Mouse (Mus musculus) kidney, postnatal 0 days (tissue): Measurements from ENCODE around the gene Olfr1180. TPM values are rescaled to one million over a fixed set of nuclear protein-coding genes. Genes with fewer than 3 reads are reported as not detected.
"Not testable (repeated sequence)": the region's sequence is repeated elsewhere in the genome, so short reads cannot be mapped to it uniquely, and the experiment has no call there.

Experiments used
- ATAC-seq: fragments of 200-750 bp; cut with Nextera tagmentation; replicated peaks from 2 replicates; pipeline ENCODE4 v1.8.0; 2017; ENCODE audit warnings: low read depth, moderate number of reproducible peaks, moderate TSS enrichment, moderate library complexity; ENCODE audit not compliant: low FRiP score
- DNase-seq: peaks from one replicate; pipeline ENCODE4 v3.0.0-alpha.2; 2016; ENCODE audit warnings: low spot score
- H3K27ac ChIP-seq: fragments of 300-500 bp; sonication (generic); 2 replicates; pipeline ENCODE4 v1.5.1; 2014; ENCODE audit warnings: mild to moderate bottlenecking
- H3K27me3 ChIP-seq: fragments of 300-500 bp; sonication (generic); 2 replicates; pipeline ENCODE4 v1.6.1; 2014; ENCODE audit warnings: low read length, mixed read lengths; ENCODE audit not compliant: insufficient read depth
- H3K36me3 ChIP-seq: fragments of 300-500 bp; sonication (generic); 2 replicates; pipeline ENCODE4 v1.6.1; 2014; ENCODE audit warnings: low read length, mixed read lengths; ENCODE audit not compliant: insufficient read depth
- H3K4me1 ChIP-seq: fragments of 300-500 bp; sonication (generic); replicated peaks from 2 replicates; pipeline ENCODE4 v1.6.1; 2014; ENCODE audit warnings: antibody characterized with exemption, low read length, mixed read lengths; ENCODE audit not compliant: insufficient read depth
- H3K4me2 ChIP-seq: fragments of 300-500 bp; sonication (generic); 2 replicates; pipeline ENCODE4 v1.6.1; 2014; ENCODE audit warnings: mild to moderate bottlenecking, low read length, moderate library complexity, mixed read lengths
- H3K4me3 ChIP-seq: fragments of 300-500 bp; sonication (generic); replicated peaks from 2 replicates; pipeline ENCODE4 v1.5.1; 2014; ENCODE audit warnings: low read depth, low read length
- H3K9ac ChIP-seq: fragments of 300-500 bp; sonication (generic); 2 replicates; pipeline ENCODE4 v1.6.1; 2014; ENCODE audit warnings: low read depth, low read length
- H3K9me3 ChIP-seq: fragments of 300-500 bp; sonication (generic); replicated peaks from 2 replicates; pipeline ENCODE4 v1.6.1; 2016; ENCODE audit warnings: low read length, inconsistent platforms, mixed read lengths
- CTCF ChIP-seq: IDR thresholded peaks from 2 replicates; pipeline ENCODE4 v1.5.1; 2016; ENCODE audit warnings: antibody characterized with exemption, low read depth, mild to moderate bottlenecking, moderate library complexity
- WGBS: fragments of 180-500 bp; shearing (Covaris S2); extraction: QIAGEN DNeasy Blood & Tissue Kit; methylation state at CpG from one replicate; pipeline ENCODE4 v1.1.7; 2014; 5-methylcytosine and 5-hydroxymethylcytosine counted together
- polyA plus RNA-seq: library from polyadenylated mRNA; unstranded; fragments of >200 nt; fragmentation: Nextera tagmentation; extraction: Ambion mirVana; gene quantifications from 2 replicates; pipeline ENCODE4 v1.2.1, GENCODE M21; 2015

Olfr1180 gene
- not detected in 2 replicates for polyA plus RNA-seq

DNA sequence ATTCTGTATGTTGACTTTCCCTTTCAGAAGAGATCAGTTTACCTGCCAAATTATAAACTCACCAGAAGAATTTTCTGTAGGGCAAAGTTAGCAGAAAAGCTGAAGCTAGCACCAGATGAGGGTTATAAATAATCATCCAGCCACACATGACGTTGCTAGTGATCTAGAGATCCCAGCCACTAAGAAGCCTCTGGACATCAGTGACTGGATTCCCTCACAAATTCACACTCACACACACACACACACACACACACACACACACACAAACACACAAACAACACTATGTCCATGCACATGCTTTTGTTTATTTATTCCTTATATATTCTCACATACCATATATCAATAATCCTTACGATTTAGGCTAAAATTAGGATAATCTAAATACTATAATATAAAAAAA lies at the start of gene Olfr1180:
TSS of gene Olfr1180 (minus strand) at position 101 of the 400 bp plus-strand sequence.
- H3K4me3 ChIP-seq: no peak within 1 kb of the TSS
- no peaks in the 10 kb centered on the region for H3K27me3 ChIP-seq
- no peaks in the 10 kb centered on the region for H3K9me3 ChIP-seq
- ATAC-seq: no peak
- no peak for DNase-seq
- no peak within 1 kb of the TSS for H3K9ac ChIP-seq
- no peaks in the 10 kb centered on the region for H3K4me1 ChIP-seq
- no peaks in the 10 kb centered on the region for H3K36me3 ChIP-seq
- no peak within 1 kb of the TSS for H3K27ac ChIP-seq
- no peak for TF ChIP-seq CTCF
- WGBS: 63% methylated on average over 2 of the region's 2 CpGs
- no peak within 1 kb of the TSS for H3K4me2 ChIP-seq

- not testable (repeated sequence) for H3K9ac ChIP-seq, H3K36me3 ChIP-seq, DNase-seq, H3K9me3 ChIP-seq, H3K4me2 ChIP-seq, H3K4me1 ChIP-seq, H3K27ac ChIP-seq, ATAC-seq, H3K27me3 ChIP-seq, H3K4me3 ChIP-seq
- 88% methylated on average over 1 of the region's 1 CpGs for WGBS
Observed at GRCm38 (mm10) chr2:88454567-88454966, 35.6 kb upstream of the Olfr1180 start, which contains the start of gene Olfr1183. Gene Olfr1183, plus strand, starts transcription at chr2:88454867.

GRCm38 (mm10) chr2:88449031-88449430 lies 30.1 kb upstream of the Olfr1180 start, which contains the start of gene Gm13757:
Gene Gm13757, minus strand, starts transcription at chr2:88449131.
- Histone ChIP-seq H3K27ac (no peak within 1 kb of the TSS), H3K36me3 (no peaks in the 10 kb centered on the region), H3K4me3 (no peak within 1 kb of the TSS), H3K9me3 (no peaks in the 10 kb centered on the region), H3K4me1 (no peaks in the 10 kb centered on the region), H3K4me2 (no peak within 1 kb of the TSS), H3K9ac (no peak within 1 kb of the TSS), H3K27me3 (no peaks in the 10 kb centered on the region)
- ATAC-seq (no peak), DNase-seq (no peak)
- no peak for TF ChIP-seq CTCF
- 95% methylated on average over 1 of the region's 1 CpGs for WGBS

GRCm38 (mm10) chr2:88426071-88426470 lies 7.1 kb upstream of the Olfr1180 start, which contains the start of gene Olfr1181:
Gene Olfr1181, minus strand, starts transcription at chr2:88426171.
- DNase-seq (no peak), ATAC-seq (no peak)
- H3K4me2 ChIP-seq: no peak within 1 kb of the TSS
- no peaks in the 10 kb centered on the region for H3K9me3 ChIP-seq
- H3K9ac ChIP-seq: no peak within 1 kb of the TSS
- H3K27ac ChIP-seq: no peak within 1 kb of the TSS
- TF ChIP-seq CTCF: no peak
- no peak within 1 kb of the TSS for H3K4me3 ChIP-seq
- 84% methylated on average over 1 of the region's 1 CpGs for WGBS
- H3K27me3 ChIP-seq: no peaks in the 10 kb centered on the region
- H3K36me3 ChIP-seq: no peaks in the 10 kb centered on the region
- no peaks in the 10 kb centered on the region for H3K4me1 ChIP-seq

- Histone ChIP-seq H3K4me3 (no peak within 1 kb of the TSS), H3K27ac (no peak within 1 kb of the TSS), H3K9ac (no peak within 1 kb of the TSS), H3K4me2 (no peak within 1 kb of the TSS), H3K36me3 (no peaks in the 10 kb centered on the region), H3K9me3 (no peaks in the 10 kb centered on the region), H3K4me1 (no peaks in the 10 kb centered on the region), H3K27me3 (no peaks in the 10 kb centered on the region)
- ATAC-seq (no peak), DNase-seq (no peak)
- no peak for TF ChIP-seq CTCF
- WGBS: 85% methylated on average over 3 of the region's 3 CpGs
Observed at GRCm38 (mm10) chr2:88406353-88406752, 12.6 kb downstream of the Olfr1180 start, which contains the start of gene Olfr1179. Gene Olfr1179, minus strand, starts transcription at chr2:88406453.

GRCm38 (mm10) chr2:88386762-88387161 lies 32.2 kb downstream of the Olfr1180 start, which contains the start of gene Olfr1178:
Gene Olfr1178, plus strand, starts transcription at chr2:88387062.
- Histone ChIP-seq H3K4me3 (no peak within 1 kb of the TSS), H3K36me3 (no peaks in the 10 kb centered on the region), H3K27me3 (no peaks in the 10 kb centered on the region), H3K9ac (no peak within 1 kb of the TSS), H3K27ac (no peak within 1 kb of the TSS), H3K4me1 (no peaks in the 10 kb centered on the region), H3K4me2 (no peak within 1 kb of the TSS), H3K9me3 (no peaks in the 10 kb centered on the region)
- no peak for TF ChIP-seq CTCF
- WGBS: 79% methylated on average over 1 of the region's 1 CpGs
- ATAC-seq: no peak
- no peak for DNase-seq

Other genes starting within 250 kb of the Olfr1180 start
- gene Olfr1168, start 237.3 kb downstream of the Olfr1180 start, polyA plus RNA-seq: not detected in 2 replicates
- gene Olfr1170, start 190.8 kb downstream of the Olfr1180 start, polyA plus RNA-seq: not detected in 2 replicates
- not detected in 2 replicates for gene Olfr1173, start 139.3 kb downstream of the Olfr1180 start, polyA plus RNA-seq
- gene Olfr1174-ps, start 104.0 kb downstream of the Olfr1180 start, polyA plus RNA-seq: not detected in 2 replicates
- gene Olfr1175-ps, start 91.9 kb downstream of the Olfr1180 start, polyA plus RNA-seq: not detected in 2 replicates
- gene Olfr1176, start 82.4 kb downstream of the Olfr1180 start, polyA plus RNA-seq: not detected in 2 replicates
- gene Olfr1177-ps, start 72.7 kb downstream of the Olfr1180 start, polyA plus RNA-seq: not detected in 2 replicates
- gene Olfr1178, start 32.1 kb downstream of the Olfr1180 start, polyA plus RNA-seq: not detected in 2 replicates
- gene Olfr1179, start 12.7 kb downstream of the Olfr1180 start, polyA plus RNA-seq: not detected in 2 replicates
- gene Olfr1181, start 7.0 kb upstream of the Olfr1180 start, polyA plus RNA-seq: not detected in 2 replicates
- gene Gm13757, start 30.0 kb upstream of the Olfr1180 start, polyA plus RNA-seq: not detected in 2 replicates
- not detected in 2 replicates for gene Olfr1183, start 35.7 kb upstream of the Olfr1180 start, polyA plus RNA-seq
- not detected in 2 replicates for gene Olfr1184, start 64.4 kb upstream of the Olfr1180 start, polyA plus RNA-seq
- gene Olfr1185-ps1, start 74.2 kb upstream of the Olfr1180 start, polyA plus RNA-seq: not detected in 2 replicates
- not detected in 2 replicates for gene Olfr1186, start 99.4 kb upstream of the Olfr1180 start, polyA plus RNA-seq
- not detected in 2 replicates for gene Olfr1188, start 137.8 kb upstream of the Olfr1180 start, polyA plus RNA-seq
- gene Olfr1189, start 167.3 kb upstream of the Olfr1180 start, polyA plus RNA-seq: not detected in 2 replicates
- not detected in 2 replicates for gene Olfr1191-ps1, start 221.4 kb upstream of the Olfr1180 start, polyA plus RNA-seq
- not detected in 2 replicates for gene Olfr1192-ps1, start 229.4 kb upstream of the Olfr1180 start, polyA plus RNA-seq